Mouse (Mus musculus) heart, adult 11 months (tissue): ENCODE measurements around the gene Hdgfl1.
A peak's percentile ranks its signal among the peaks of the same experiment; 100 is the strongest.

Experiments
- DNase-seq: peaks from one replicate; pipeline ENCODE4 v3.0.0; 2022

Gene Hdgfl1

DNA sequence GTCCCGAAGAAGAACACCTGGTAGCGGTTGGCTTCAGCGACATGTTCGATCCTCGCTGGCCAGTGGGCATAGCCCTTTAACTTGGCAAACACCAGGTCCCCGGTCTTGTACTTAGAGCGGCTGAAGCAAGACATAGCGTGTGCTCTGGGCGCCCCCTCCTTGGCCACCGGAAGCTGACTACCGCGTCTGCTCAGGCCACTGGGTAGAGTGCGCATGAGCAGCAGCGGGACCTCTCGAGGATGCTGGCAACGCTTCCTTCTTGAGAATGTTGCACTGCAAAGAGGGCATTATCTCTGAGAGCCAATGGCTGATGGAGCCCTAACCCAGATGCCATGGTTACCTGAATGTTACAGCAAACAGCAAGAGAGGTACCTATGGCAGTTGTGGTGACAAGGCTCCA is at the start of gene Hdgfl1:
TSS of gene Hdgfl1 (minus strand) at position 211 of the 400 bp plus-strand sequence.
- peak; percentile 66 for DNase-seq

GRCm38 (mm10) chr13:26795460-26795859 is 25.5 kb upstream of the Hdgfl1 start:
- no peak for DNase-seq

DNA sequence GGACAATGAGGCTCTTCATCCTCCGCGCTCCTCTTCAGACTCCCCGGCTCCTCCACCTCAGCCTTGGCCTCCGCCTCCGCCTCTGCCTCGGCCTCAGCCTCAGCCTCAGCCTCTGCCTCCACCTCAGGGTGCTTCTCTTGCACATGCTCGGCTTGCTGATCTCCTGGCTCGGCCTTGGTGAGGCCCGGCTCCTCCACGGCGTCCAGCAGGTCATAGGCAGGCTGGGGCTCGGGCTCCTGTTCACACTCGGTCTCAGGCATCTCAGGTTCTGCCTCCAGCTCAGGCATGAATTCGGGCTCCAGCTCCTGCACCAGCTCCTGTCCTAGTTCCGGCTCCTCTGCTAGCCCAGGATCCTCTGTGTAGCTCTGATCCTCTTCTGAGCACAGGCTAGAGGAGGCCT is 541 bp downstream of the Hdgfl1 start:
- no peak for DNase-seq

DNA sequence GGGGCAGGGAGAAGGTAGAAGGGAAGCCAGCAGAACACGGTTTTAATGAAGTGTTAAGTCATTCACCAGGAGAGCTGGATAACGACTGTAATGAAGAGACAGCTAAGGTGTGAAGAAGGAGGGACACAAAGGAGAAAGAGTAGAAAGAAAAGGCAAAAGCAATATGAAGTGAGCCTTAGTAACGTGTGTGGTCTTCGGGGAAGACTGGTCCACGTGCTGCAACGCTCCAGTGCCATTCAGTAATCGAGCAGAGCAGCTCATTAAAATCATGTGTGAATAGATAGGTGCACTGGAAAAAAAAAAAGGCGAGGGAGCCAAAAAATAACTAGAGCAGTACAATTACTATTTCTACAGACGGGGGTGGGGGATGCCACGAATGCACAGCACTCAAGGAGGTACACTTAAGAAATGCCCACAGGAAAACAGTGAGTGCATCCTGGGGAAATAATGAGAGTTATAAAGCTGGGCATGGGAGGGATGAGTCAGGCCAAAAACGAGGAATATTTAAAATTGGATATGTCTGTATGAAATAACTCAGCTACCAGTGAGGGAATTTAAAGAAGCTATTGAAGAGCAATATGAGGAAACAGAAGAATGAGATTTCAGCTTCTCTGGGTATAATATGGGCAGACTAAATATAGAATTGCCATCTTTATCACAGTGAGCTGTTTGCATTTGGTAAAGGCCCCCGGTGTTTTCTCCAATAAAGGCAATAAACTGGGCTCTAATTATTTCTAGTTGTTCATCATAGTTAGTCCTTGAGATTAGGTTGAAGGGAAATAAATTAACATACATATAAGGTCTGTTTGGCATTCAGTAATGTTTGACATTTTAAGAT is 7.8 kb downstream of the Hdgfl1 start:
- no peak for DNase-seq

DNA sequence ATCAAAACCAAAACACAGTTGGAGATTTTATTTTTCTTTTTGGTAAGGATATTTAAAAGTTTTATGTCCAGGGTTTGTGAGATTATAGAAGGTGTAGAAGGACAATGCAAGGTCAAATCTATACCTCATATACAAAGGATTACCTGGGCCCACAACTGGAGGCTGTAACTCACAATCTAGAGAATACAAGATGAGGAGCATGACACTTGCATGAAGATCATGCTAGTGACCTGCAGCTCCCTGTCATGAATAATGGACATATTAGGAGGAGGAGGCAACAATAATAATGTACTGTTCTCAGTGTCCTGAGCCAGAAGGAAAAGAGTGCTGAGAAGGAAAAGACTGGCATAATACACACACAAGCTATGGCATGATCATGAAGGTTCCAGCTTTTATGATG is 17.1 kb downstream of the Hdgfl1 start:
- no peak for DNase-seq

DNA sequence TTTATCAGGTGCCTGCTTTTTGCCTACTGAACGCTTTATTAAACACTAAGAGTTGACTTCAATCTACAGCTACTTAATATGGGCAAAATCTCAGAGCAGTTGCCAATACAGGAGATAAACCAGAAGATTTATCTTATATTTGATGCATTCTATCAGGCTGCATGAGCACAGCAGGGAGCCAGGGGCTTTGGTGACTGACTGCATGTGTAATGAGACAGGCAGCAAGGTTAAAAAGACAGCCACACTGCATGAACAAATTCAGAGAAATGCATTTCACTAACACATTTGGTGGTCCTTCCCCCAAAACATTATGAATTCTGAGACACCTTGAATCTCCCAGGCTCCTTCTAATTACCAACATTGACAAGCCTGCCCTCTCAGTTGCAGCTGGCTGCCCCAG is 17.6 kb downstream of the Hdgfl1 start:
- no peak for DNase-seq

DNA sequence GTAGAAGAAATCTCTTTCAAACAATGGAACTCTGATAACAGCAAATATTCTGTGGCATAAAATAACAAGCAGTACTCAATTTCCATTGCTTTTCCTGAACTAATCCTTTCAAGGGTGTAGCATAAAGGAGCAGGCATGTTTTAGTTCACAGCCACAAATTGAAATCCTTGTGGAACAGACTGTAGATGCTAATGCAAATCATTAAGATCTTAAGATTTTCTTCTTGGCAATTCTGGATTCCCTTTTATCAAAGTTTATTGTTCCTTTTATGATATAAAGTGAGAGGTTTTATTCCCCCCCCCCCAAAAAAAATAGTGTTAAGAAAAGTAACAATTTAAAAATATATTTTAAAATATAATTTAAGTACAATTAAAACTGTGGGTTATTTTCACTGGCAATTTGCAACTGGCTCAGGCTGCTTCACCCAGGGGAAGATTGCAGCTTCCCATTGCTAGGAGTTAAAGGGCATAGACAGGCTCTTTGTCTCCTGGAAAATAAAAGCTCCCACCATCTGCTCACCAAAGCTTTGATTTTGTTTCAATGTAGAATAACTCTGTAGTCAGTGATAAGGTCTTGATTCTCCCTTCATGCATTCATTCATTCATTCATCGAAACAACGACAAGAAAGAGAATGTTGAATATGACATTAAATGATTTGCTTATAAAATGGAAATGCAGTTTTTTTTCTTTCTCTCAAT is 24.1 kb downstream of the Hdgfl1 start:
- DNase-seq, result no peak

DNA sequence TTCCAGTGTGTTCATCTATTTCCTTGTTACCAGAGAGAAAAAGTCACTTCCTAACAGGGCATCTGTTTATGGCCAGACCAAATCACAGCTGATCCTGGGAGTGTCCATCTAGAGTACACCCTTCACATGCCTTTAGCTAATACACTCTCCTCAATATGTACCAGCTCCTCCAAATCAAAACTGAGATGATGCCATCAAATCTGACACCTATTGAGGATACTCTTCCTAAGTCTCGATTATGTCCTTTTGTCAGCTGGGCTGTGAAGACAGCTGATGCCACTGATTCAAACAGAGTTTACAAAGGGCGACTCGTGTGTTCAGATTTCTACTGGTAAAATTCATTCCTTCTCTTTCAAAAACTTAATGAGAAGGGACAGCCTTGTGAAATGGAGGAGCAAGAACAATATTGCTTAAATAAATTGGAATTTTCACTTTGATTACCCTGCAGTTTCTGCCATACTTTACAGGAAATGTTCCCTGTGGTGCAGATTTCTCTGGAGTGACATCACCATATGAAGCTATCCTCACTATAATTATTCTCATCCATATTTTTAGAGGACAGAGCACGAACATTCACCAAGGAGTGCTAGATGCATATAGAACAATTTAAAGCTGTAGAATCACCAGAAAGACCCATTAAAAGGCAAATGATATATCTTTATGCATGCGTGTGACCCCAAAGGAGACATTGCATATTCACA is 24.8 kb downstream of the Hdgfl1 start:
- DNase-seq, result no peak

- DNase-seq, result no peak
These were observed 25.9 kb downstream of the Hdgfl1 start for GRCm38 (mm10) chr13:26744068-26744467.

- DNase-seq, result no peak
These were observed 35.0 kb downstream of the Hdgfl1 start for GRCm38 (mm10) chr13:26734981-26735380.

DNA sequence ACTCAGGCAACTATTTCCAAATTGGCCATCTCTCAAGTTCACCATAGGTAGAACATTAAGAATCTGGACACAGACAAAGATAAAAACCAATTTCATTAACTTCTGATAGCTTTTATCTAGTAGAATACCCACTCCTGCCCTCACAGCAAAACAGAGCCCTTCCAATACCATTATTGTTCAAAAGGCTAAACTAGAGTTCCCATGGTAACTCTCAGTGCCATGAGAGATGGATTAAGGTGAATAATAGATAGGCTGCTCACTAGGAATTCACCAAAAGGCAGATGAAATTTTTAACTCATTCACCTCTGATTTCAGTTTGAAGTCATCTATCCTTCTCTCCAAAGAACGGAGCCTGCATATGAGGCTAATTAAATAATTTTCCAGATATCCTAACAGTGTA is 45.7 kb downstream of the Hdgfl1 start:
- DNase-seq, result no peak

- DNase-seq, result no peak
These were observed 48.6 kb downstream of the Hdgfl1 start for GRCm38 (mm10) chr13:26721333-26721732.

DNA sequence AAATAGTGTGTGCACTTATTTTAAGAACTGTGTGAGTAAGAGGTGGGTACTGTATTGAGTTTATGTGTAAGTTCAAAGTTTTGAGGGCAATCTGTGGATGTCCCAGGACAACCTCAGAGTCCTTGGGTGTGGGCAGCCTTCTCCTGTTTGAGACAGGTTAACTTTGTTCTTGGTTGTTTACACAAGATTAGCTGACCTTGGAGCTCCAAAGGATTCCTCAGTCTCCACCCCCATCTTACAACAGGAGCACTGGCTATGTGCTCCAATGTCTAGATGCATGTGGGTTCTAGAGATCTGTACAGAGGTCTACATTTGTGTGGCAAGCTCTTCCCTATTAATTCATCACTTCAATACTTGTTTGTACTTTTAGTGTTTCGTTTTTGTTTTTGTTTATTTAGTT is 49.0 kb downstream of the Hdgfl1 start:
- no peak for DNase-seq

DNA sequence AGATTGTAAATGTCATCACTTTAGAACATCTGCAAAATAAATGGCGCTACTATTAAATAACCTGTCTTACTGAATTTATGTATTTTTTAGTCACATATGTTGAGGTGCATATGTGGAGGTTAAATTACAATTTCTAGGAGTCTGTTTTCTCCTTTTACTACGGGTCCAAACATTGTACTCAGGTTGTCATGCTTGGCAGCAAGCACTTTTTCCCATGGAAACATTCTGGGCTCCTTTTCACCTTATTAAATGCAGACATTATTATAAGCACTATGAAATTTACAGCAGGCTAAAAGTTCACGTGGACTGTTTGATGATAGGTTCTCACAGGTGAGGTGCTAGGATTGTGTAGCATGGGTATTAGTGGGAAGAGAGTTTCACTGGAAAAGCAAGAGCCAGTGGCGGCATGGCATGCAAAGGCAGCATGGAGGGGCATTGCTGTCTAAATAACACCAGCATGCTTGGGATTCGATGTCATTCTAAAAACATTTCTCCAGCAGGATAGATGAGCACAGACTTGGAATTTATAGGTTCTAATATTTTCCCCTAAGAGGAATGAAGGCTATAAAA is 50.7 kb downstream of the Hdgfl1 start:
- DNase-seq, result no peak
